Mouse (Mus musculus) CH12.LX (cell line): ENCODE data around the gene Man1a2. TPM values are rescaled to one million over a fixed set of nuclear protein-coding genes. Genes with fewer than 3 reads are reported as not detected.

ENCODE experiments used
- DNase-seq: peaks from one replicate; pipeline ENCODE4 v3.0.0-alpha.2; 2013; ENCODE audit errors: extremely low read depth
- H3K27ac ChIP-seq: 2 replicates; pipeline ENCODE4 v1.5.1; 2012; ENCODE audit warnings: low read depth, mild to moderate bottlenecking, control low read depth, moderate library complexity; ENCODE audit not compliant: insufficient read depth
- H3K27me3 ChIP-seq: replicated peaks from 2 replicates; pipeline ENCODE3; 2012; ENCODE audit warnings: inconsistent platforms
- H3K36me3 ChIP-seq, 2 experiments: replicated peaks in 1 of 2; 2 replicates each; pipeline versions ENCODE3 to v1.6.1; 2012; ENCODE audit warnings: inconsistent platforms in 1 of 2, low read length in 1 of 2, mild to moderate bottlenecking in 1 of 2, mixed read lengths in 1 of 2, moderate library complexity in 1 of 2; ENCODE audit not compliant: control insufficient read depth in 1 of 2, insufficient read depth in 1 of 2
- H3K4me1 ChIP-seq, 2 experiments: 2 replicates each; pipeline ENCODE4 v1.6.1; 2012; ENCODE audit warnings: inconsistent platforms in 1 of 2, moderate library complexity in 1 of 2; ENCODE audit not compliant: insufficient read depth in 2 of 2, control insufficient read depth in 1 of 2
- H3K4me2 ChIP-seq: 2 replicates; pipeline ENCODE4 v1.6.1; 2012; ENCODE audit warnings: low read depth, mild to moderate bottlenecking, control low read depth; ENCODE audit not compliant: poor library complexity, insufficient read depth, severe bottlenecking
- H3K4me3 ChIP-seq, 3 experiments: fragments of 150-350 bp in 1 of 3; sonication (generic) in 1 of 3; replicated peaks in 1 of 3; 2 replicates each; pipeline versions ENCODE3 to v1.5.1; 2011 to 2012; ENCODE audit warnings: low read depth in 2 of 3, low read length in 2 of 3, mild to moderate bottlenecking in 2 of 3, moderate library complexity in 2 of 3, control low read depth in 1 of 3, improper control_type of control experiment in 1 of 3, inconsistent platforms in 1 of 3, mixed read lengths in 1 of 3; ENCODE audit not compliant: poor library complexity in 1 of 3
- H3K79me2 ChIP-seq: replicated peaks from 2 replicates; pipeline ENCODE4 v1.6.1; 2012; ENCODE audit warnings: mild to moderate bottlenecking, moderate library complexity; ENCODE audit not compliant: control insufficient read depth, poor library complexity, insufficient read depth, severe bottlenecking; ENCODE audit errors: extremely low read depth
- H3K9ac ChIP-seq: 2 replicates; pipeline ENCODE4 v1.6.1; 2012; ENCODE audit warnings: low read depth, mild to moderate bottlenecking, control low read depth, moderate library complexity; ENCODE audit not compliant: insufficient read depth
- H3K9me3 ChIP-seq: replicated peaks from 2 replicates; pipeline ENCODE3; 2012; ENCODE audit warnings: low read length, inconsistent platforms, mixed read lengths
- CTCF ChIP-seq, 2 experiments: IDR thresholded peaks in 1 of 2; conservative IDR thresholded peaks in 1 of 2; 2 replicates each; pipeline ENCODE4 v1.5.1; 2011 to 2012; ENCODE audit warnings: low read depth in 2 of 2, low read length in 2 of 2, improper control_type of control experiment in 1 of 2, inconsistent platforms in 1 of 2, mild to moderate bottlenecking in 1 of 2, moderate library complexity in 1 of 2
- E2F4 ChIP-seq: IDR thresholded peaks from 2 replicates; pipeline ENCODE4 v1.6.1; 2011; ENCODE audit warnings: low read depth, low read length, improper control_type of control experiment; ENCODE audit not compliant: insufficient replicate concordance
- EP300 ChIP-seq: IDR thresholded peaks from 2 replicates; pipeline ENCODE4 v1.6.1; 2011; ENCODE audit warnings: low read length, improper control_type of control experiment
- ETS1 ChIP-seq: conservative IDR thresholded peaks from 2 replicates; pipeline ENCODE4 v1.6.1; 2012; ENCODE audit warnings: low read depth, mild to moderate bottlenecking, inconsistent platforms, low read length, improper control_type of control experiment, moderate library complexity
- GABPA ChIP-seq: IDR thresholded peaks from 2 replicates; pipeline ENCODE4 v1.6.1; 2012; ENCODE audit warnings: low read depth, low read length, improper control_type of control experiment, inconsistent platforms; ENCODE audit not compliant: insufficient replicate concordance
- HCFC1 ChIP-seq: IDR thresholded peaks from 2 replicates; pipeline ENCODE4 v1.6.1; 2012; ENCODE audit warnings: low read depth, mild to moderate bottlenecking, inconsistent platforms, low read length, improper control_type of control experiment
- IRF4 ChIP-seq: IDR thresholded peaks from 2 replicates; pipeline ENCODE4 v1.6.1; 2014; ENCODE audit warnings: low read depth, mild to moderate bottlenecking, inconsistent platforms, low read length, improper control_type of control experiment
- KAT2A ChIP-seq: IDR thresholded peaks from 2 replicates; pipeline ENCODE4 v1.6.1; 2012; ENCODE audit warnings: low read length, improper control_type of control experiment, inconsistent platforms; ENCODE audit not compliant: insufficient replicate concordance
- MAFK ChIP-seq: IDR thresholded peaks from 2 replicates; pipeline ENCODE4 v1.6.1; 2011; ENCODE audit warnings: low read length, improper control_type of control experiment; ENCODE audit not compliant: insufficient replicate concordance
- MAZ ChIP-seq: IDR thresholded peaks from 2 replicates; pipeline ENCODE4 v1.6.1; 2012; ENCODE audit warnings: low read depth, mild to moderate bottlenecking, inconsistent platforms, low read length, improper control_type of control experiment, moderate library complexity
- MEF2A ChIP-seq: IDR thresholded peaks from 2 replicates; pipeline ENCODE4 v1.6.1; 2014; ENCODE audit warnings: low read depth, mild to moderate bottlenecking, inconsistent platforms, low read length, improper control_type of control experiment, borderline replicate concordance
- MXI1 ChIP-seq: IDR thresholded peaks from 2 replicates; pipeline ENCODE4 v1.6.1; 2011; ENCODE audit warnings: mild to moderate bottlenecking, low read depth, low read length, improper control_type of control experiment
- MYC ChIP-seq: IDR thresholded peaks from 2 replicates; pipeline ENCODE4 v1.6.1; 2011; ENCODE audit warnings: low read depth, mild to moderate bottlenecking, improper control_type of control experiment, low read length
- PAX5 ChIP-seq: IDR thresholded peaks from 2 replicates; pipeline ENCODE4 v1.6.1; 2012; ENCODE audit warnings: low read length, inconsistent platforms, mixed read lengths
- POLR2A ChIP-seq: IDR thresholded peaks from 2 replicates; pipeline ENCODE4 v1.6.1; 2011; ENCODE audit warnings: low read depth, mild to moderate bottlenecking, improper control_type of control experiment, low read length
- RAD21 ChIP-seq: IDR thresholded peaks from 2 replicates; pipeline ENCODE4 v1.6.1; 2011; ENCODE audit warnings: low read depth, mild to moderate bottlenecking, low read length, improper control_type of control experiment, moderate library complexity
- RCOR1 ChIP-seq: conservative IDR thresholded peaks from 2 replicates; pipeline ENCODE4 v1.6.1; 2012; ENCODE audit warnings: low read depth, mild to moderate bottlenecking, inconsistent platforms, low read length, improper control_type of control experiment
- SIN3A ChIP-seq: IDR thresholded peaks from 2 replicates; pipeline ENCODE4 v1.6.1; 2012; ENCODE audit warnings: low read length, improper control_type of control experiment, inconsistent platforms
- SMC3 ChIP-seq: IDR thresholded peaks from 2 replicates; pipeline ENCODE4 v1.6.1; 2011; ENCODE audit warnings: low read depth, low read length, improper control_type of control experiment
- TBP ChIP-seq: conservative IDR thresholded peaks from 2 replicates; pipeline ENCODE4 v1.6.1; 2011; ENCODE audit warnings: low read depth, low read length, improper control_type of control experiment
- TCF12 ChIP-seq: IDR thresholded peaks from 2 replicates; pipeline ENCODE4 v1.6.1; 2014; ENCODE audit warnings: low read depth, mild to moderate bottlenecking, inconsistent platforms, low read length, improper control_type of control experiment
- dilution Hi-C: fragments of 300-500 bp; cut with MboI; formaldehyde crosslinking; loops from 2 replicates; pipeline ENCODE4 v1.14.3; 2020; ENCODE audit warnings: low sequenced_read_pairs; ENCODE audit not compliant: extremely low pct_unique_long_range_greater_than_20kb, extremely low pct_ligation_motif_present
- in situ Hi-C: fragments of 300-500 bp; cut with MboI; formaldehyde crosslinking; loops from 3 replicates; pipeline ENCODE4 v1.14.3; 2019; ENCODE audit warnings: low sequenced_read_pairs, low pct_ligation_motif_present, low pct_unique_long_range_greater_than_20kb, mixed read lengths
- polyA plus RNA-seq: library from polyadenylated mRNA; unstranded; fragments of >175 nt; gene quantifications from 2 replicates; pipeline ENCODE4 v1.2.1, GENCODE M21; 2012; ENCODE audit warnings: low read depth; ENCODE audit not compliant: insufficient read length
- total RNA-seq, 2 experiments: library from RNA; depleted of rRNA; stranded (reverse); fragments of 300-350 nt in 1 of 2; fragments of >200 nt in 1 of 2; gene quantifications; 2 replicates each; pipeline ENCODE4 v1.2.3; 2012 to 2014

The Man1a2 gene
- total and polyA plus RNA-seq, 3 experiments, result 31.1 to 73.6 (median 53.5) TPM

DNA sequence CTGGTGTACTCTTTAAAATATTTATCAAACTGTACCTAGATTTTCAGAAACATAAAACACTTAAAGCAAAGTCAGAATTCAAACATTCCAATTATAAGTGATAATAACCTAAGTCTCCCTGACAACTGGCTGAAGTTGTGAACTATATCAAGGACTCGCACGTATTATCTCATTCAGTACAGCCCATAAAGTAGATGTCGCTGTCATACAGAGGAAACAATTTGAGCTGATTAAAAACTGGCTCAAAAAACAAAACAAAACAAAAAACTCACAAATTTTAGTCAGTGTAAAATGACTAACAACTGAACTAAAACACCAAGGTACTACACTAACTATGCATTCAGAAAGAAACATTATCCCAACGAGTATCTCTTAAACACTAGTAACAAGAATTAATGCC, 3.0 kb downstream of the Man1a2 start:
- Histone ChIP-seq H3K4me1 (peaks cover 6 to 45% of the 10 kb centered on the region in 2 experiments; a peak in 3 of 4 replicates), H3K4me3 (peak overlapping the region; percentile 64 to 89 (median 77)), H3K9ac (peak overlapping the region; percentile 53; the same call in 1 of the 2 replicates), H3K4me2 (peak overlapping the region; percentile 100), H3K9me3 (no peaks in the 10 kb centered on the region), H3K27ac (no peak overlapping the region), H3K36me3 (peaks cover 0 to 16% of the 10 kb centered on the region in 2 experiments), H3K27me3 (no peaks in the 10 kb centered on the region), H3K79me2 (peaks cover 63% of the 10 kb centered on the region)
- TF ChIP-seq PAX5 (no peak), GABPA (no peak), ETS1 (no peak), SMC3 (no peak), TCF12 (no peak), KAT2A (no peak), RAD21 (no peak)
- DNase-seq, result no peak
- dilution Hi-C loops, result no loop called here
- in situ Hi-C loops, result loop anchor here (25.0 kb wide), 1 partner anchor 270 kb away; no protein-coding TSS in a partner anchor

DNA sequence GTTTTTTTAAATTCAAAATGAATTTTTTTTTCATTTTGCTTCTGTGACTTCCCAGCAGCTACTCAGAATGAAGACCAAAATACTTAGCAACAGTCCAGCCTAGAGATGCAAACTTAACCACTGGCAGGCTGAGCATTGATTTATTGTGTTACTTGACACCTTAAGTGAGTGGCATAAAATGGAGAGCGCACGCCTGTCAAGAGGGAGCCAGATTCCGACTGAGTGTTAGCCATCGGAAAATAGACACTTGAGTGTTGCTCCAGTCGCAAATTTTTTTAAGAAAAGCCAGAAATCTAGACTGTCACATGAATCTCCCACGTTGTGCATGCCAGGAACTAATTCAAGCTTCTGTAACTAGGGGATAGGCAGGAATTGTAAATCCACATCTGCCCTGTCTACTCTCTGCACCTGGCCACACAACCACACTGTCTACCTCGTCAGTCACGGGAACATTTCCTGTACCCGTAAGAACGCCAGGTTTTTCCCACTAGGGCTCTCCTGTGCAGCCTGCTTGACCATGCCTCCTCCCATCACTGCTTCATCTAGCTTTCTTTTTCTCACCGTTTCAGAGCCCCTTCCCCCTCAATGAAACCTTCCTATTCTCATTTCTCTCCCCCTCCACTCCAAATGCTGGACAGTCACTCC, 3.7 kb downstream of the Man1a2 start:
- Histone ChIP-seq H3K9me3 (peaks cover 3% of the 10 kb centered on the region), H3K27me3 (no peaks in the 10 kb centered on the region), H3K4me1 (peaks cover 3 to 48% of the 10 kb centered on the region in 2 experiments; a peak in 2 of 4 replicates), H3K27ac (no peak overlapping the region), H3K36me3 (peaks cover 0 to 19% of the 10 kb centered on the region in 2 experiments), H3K9ac (peak overlapping the region; percentile 53), H3K4me3 (peak overlapping the region; percentile 46 to 89 (median 77)), H3K4me2 (peak overlapping the region; percentile 100), H3K79me2 (peaks cover 71% of the 10 kb centered on the region)
- no peak for DNase-seq
- TF ChIP-seq ETS1, result no peak
- TF ChIP-seq E2F4, result no peak
- no peak for TF ChIP-seq CTCF (conservative IDR thresholded peaks at IDR 0.05 in 1 of 2, IDR thresholded peaks at IDR 0.05 in 1 of 2; ENCODE audit: low read depth in 2 of 2, low read length in 2 of 2)
- TF ChIP-seq RAD21, result no peak
- TF ChIP-seq MAZ, result no peak
- TF ChIP-seq SIN3A, result peak; percentile 57; the same call in 1 of the 2 replicates
- TF ChIP-seq POLR2A, result no peak
- no peak for TF ChIP-seq EP300
- no peak for TF ChIP-seq TBP
- TF ChIP-seq MYC, result no peak
- TF ChIP-seq MEF2A, result no peak
- TF ChIP-seq IRF4, result no peak
- no peak for TF ChIP-seq RCOR1
- no peak for TF ChIP-seq MAFK
- TF ChIP-seq MXI1, result peak; percentile 65
- TF ChIP-seq PAX5, result no peak
- no peak for TF ChIP-seq HCFC1
- in situ Hi-C loops (loop anchor here (25.0 kb wide), 1 partner anchor 269 kb away; no protein-coding TSS in a partner anchor), dilution Hi-C loops (no loop called here)
